Mouse (Mus musculus): ENCODE results near the gene Mdfic.
"Not testable (repeated sequence)": the region's sequence is repeated elsewhere in the genome, so short reads cannot be mapped to it uniquely, and the experiment has no call there.

Mdfic gene

GRCm38 (mm10) chr6:15720461-15720817, at the start of gene Mdfic:
Mdfic (plus strand) TSS chr6:15720661.
- peak; percentile 78 for DNase-seq (ENCODE audit: low spot score)

GRCm38 (mm10) chr6:15671364-15671763, 49.1 kb upstream of the Mdfic start:
- no peak for DNase-seq (ENCODE audit: low spot score)

- no peak for DNase-seq (ENCODE audit: low spot score)
Observed at GRCm38 (mm10) chr6:15710080-15710479, 10.4 kb upstream of the Mdfic start.

GRCm38 (mm10) chr6:15710706-15711105, 9.8 kb upstream of the Mdfic start:
- no peak for DNase-seq (ENCODE audit: low spot score)

- no peak for DNase-seq (ENCODE audit: low spot score)
Observed at GRCm38 (mm10) chr6:15712860-15713385, 7.5 kb upstream of the Mdfic start.

- DNase-seq (ENCODE audit: low spot score): not testable (repeated sequence)
Observed at GRCm38 (mm10) chr6:15714036-15714435, 6.4 kb upstream of the Mdfic start.

GRCm38 (mm10) chr6:15714996-15715844, 5.2 kb upstream of the Mdfic start:
- DNase-seq (ENCODE audit: low spot score): no peak

GRCm38 (mm10) chr6:15719919-15720318, 542 bp upstream of the Mdfic start:
- DNase-seq (ENCODE audit: low spot score): no peak

GRCm38 (mm10) chr6:15720818-15721715, 606 bp downstream of the Mdfic start:
- DNase-seq (ENCODE audit: low spot score): peak; percentile 36

- no peak for DNase-seq (ENCODE audit: low spot score)
Observed at GRCm38 (mm10) chr6:15721716-15722031, 1.2 kb downstream of the Mdfic start.

GRCm38 (mm10) chr6:15722631-15723030, 2.2 kb downstream of the Mdfic start:
- not testable (repeated sequence) for DNase-seq (ENCODE audit: low spot score)

GRCm38 (mm10) chr6:15724304-15724703, 3.8 kb downstream of the Mdfic start:
- DNase-seq (ENCODE audit: low spot score): no peak

- no peak for DNase-seq (ENCODE audit: low spot score)
Observed at GRCm38 (mm10) chr6:15726422-15726821, 6.0 kb downstream of the Mdfic start.

GRCm38 (mm10) chr6:15727681-15728410, 7.4 kb downstream of the Mdfic start:
- no peak for DNase-seq (ENCODE audit: low spot score)

- no peak for DNase-seq (ENCODE audit: low spot score)
Observed at GRCm38 (mm10) chr6:15728844-15729577, 8.6 kb downstream of the Mdfic start.

GRCm38 (mm10) chr6:15730258-15730657, 9.8 kb downstream of the Mdfic start:
- DNase-seq (ENCODE audit: low spot score): no peak

- no peak for DNase-seq (ENCODE audit: low spot score)
Observed at GRCm38 (mm10) chr6:15730666-15731065, 10.2 kb downstream of the Mdfic start.

- no peak for DNase-seq (ENCODE audit: low spot score)
Observed at GRCm38 (mm10) chr6:15731452-15731851, 11.0 kb downstream of the Mdfic start.

- no peak for DNase-seq (ENCODE audit: low spot score)
Observed at GRCm38 (mm10) chr6:15737312-15737911, 17.0 kb downstream of the Mdfic start.

- DNase-seq (ENCODE audit: low spot score): no peak
Observed at GRCm38 (mm10) chr6:15738331-15738943, 18.0 kb downstream of the Mdfic start.

- no peak for DNase-seq (ENCODE audit: low spot score)
Observed at GRCm38 (mm10) chr6:15739132-15739531, 18.7 kb downstream of the Mdfic start.

Measured in ovary, postnatal 14 days (tissue).